Mouse (Mus musculus) gastrocnemius, postnatal 10 days (tissue): ENCODE measurements around the gene Fam131a. TPM values are rescaled to one million over a fixed set of nuclear protein-coding genes. Genes with fewer than 3 reads are reported as not detected.

Experiments used
- DNase-seq: peaks from one replicate; pipeline ENCODE4 v3.0.0; 2021; ENCODE audit warnings: mixed read lengths
- total RNA-seq, 2 experiments: library from RNA; stranded (reverse); gene quantifications; 2 replicates each; pipeline ENCODE4 v1.2.3; 2021

The Fam131a gene
- total RNA-seq, 2 experiments from 2014 or later, result 28.0 to 29.8 TPM

DNA sequence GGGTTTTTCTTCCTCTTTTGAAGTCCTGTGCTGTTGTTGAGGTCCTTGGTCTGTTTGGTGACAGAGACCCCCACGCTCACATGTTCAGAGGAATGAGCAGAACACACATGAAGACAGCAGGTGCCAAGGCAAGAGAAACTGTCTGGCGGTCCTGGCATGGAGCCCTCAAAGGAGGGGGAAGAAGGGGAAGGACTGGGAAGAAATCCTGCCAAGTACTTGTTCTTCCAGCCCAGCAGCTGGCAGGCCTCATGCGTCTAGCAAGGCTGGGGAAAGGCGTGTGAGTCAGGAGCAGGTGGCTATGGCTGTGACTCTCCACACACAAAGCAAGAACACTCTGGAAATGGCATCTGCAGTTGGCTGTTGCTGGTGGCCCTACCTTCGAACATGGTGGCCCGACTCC, 53.6 kb downstream of the Fam131a start:
- peak; percentile 70 for DNase-seq

DNA sequence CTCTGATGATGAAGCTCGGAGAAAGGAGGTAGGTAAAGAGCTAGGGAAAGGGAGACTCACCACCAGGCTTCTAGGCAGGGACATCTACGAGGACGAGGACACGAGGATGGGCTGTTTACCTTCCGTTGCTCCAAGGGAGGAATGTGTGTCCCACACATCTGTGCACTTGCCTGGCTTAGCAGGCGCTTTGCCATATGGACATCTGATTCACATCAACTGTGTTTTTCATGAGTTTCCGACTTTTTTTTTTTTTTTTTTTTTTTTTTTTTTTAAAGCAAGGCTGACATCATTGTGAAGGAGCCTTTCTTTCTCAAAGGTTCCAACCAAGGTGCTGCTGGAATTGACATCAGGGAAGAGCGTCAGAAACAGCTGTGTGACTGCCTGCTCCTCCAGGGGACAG, 57.5 kb downstream of the Fam131a start:
- no peak for DNase-seq

Other genes starting within 250 kb of the Fam131a start
- 10 to 100 TPM; 45.1 to 46.1 TPM for gene Eif2b5, start 194.4 kb upstream of the Fam131a start, total RNA-seq
- 10 to 100 TPM; 36.3 to 44.4 TPM for gene Dvl3, start 176.3 kb upstream of the Fam131a start, total RNA-seq
- gene Ap2m1, start 157.8 kb upstream of the Fam131a start, total RNA-seq, result 100 to 1,000 TPM; 170 to 199 TPM
- gene Abcf3, start 144.7 kb upstream of the Fam131a start, total RNA-seq, result 10 to 100 TPM; 51.8 to 52.5 TPM
- under 1 TPM; 0.07 to 0.16 TPM for gene Vwa5b2, start 103.8 kb upstream of the Fam131a start, total RNA-seq
- gene Eef1akmt4, start 81.6 kb upstream of the Fam131a start, total RNA-seq, result 1 to 10 TPM; 4.8 to 5.7 TPM
- under 1 TPM; 0.09 to 0.42 TPM for gene Gm49333, start 81.6 kb upstream of the Fam131a start, total RNA-seq
- 10 to 100 TPM; 10.6 to 11.5 TPM for gene Alg3, start 81.5 kb upstream of the Fam131a start, total RNA-seq
- gene Camk2n2, start 72.0 kb upstream of the Fam131a start, total RNA-seq, result 1 to 10 TPM; 2.6 to 3.0 TPM
- under 1 TPM in 1 of 2 experiments, not detected in 1; 0.63 TPM for gene Ece2, start 63.4 kb upstream of the Fam131a start, total RNA-seq
- 100 to 1,000 TPM; 175 to 178 TPM for gene Psmd2, start 41.6 kb upstream of the Fam131a start, total RNA-seq
- gene Eif4g1, start 24.9 kb upstream of the Fam131a start, total RNA-seq, result 100 to 1,000 TPM; 324 to 334 TPM
- 10 to 100 TPM; 11.6 to 13.5 TPM for gene Polr2h, start 24.4 kb downstream of the Fam131a start, total RNA-seq
- 1 to 10 TPM; 2.3 to 3.2 TPM for gene Clcn2, start 24.5 kb downstream of the Fam131a start, total RNA-seq
- gene Chrd, start 39.9 kb downstream of the Fam131a start, total RNA-seq, result 1 to 10 TPM; 5.2 to 6.3 TPM
- gene Thpo, start 41.3 kb downstream of the Fam131a start, total RNA-seq, result 1 to 10 TPM in 1 of 2 experiments, under 1 TPM in 1; 0.63 to 1.3 TPM